Mouse (Mus musculus) spleen, adult 12 weeks (tissue): ENCODE measurements around the gene Aff3.
A peak's percentile ranks its signal among the peaks of the same experiment; 100 is the strongest.

ENCODE experiments used
- DNase-seq: peaks from one replicate; pipeline ENCODE4 v3.0.0; 2022; ENCODE audit warnings: low spot score

Gene Aff3

DNA sequence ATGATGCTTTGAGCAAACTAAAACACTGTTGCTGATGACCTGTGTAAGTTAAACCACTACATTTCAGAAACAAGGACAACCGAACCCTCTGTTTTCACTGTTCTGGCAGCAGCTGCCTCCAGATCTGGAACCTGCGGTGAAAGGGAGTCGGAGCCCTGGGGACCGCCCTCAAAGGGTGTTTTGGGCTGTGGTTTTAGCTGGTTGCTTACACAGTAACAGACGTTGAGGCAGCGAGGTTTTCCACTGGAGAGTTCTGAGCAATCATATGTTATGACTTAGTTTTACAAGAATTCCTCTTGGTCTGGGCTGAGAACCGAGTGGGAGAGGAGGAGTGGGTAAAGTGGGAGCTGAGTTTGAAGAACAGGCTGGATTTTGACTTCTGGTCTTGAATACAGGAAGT is 7.1 kb downstream of the Aff3 start:
- DNase-seq = peak; percentile 11

DNA sequence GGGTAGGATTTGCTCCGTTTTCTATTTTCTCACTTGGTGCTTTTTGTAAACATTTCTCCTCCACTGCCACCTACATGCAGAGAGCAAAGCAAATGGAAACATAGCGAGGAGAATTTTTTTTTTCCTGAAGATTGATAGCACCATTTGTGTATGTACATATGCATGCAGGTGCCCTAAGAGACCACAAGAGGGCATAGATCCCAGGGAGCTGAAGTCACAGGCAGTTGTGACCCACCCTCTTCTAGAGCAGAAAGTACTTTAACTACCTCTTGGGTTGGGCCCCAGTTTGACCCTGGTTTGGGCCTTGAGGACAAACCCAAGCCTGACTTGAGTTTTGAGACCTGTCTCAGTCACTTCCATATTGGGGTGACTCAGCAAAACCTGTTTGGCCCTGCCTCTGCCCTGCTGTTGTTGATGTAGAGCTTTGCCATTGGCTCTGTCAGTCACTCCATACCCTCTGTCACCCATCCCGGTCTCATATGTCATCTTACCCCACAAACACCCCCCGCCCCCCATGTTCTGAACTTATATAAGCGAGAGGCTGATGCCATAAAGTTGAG is 9.7 kb downstream of the Aff3 start:
- no peak for DNase-seq

DNA sequence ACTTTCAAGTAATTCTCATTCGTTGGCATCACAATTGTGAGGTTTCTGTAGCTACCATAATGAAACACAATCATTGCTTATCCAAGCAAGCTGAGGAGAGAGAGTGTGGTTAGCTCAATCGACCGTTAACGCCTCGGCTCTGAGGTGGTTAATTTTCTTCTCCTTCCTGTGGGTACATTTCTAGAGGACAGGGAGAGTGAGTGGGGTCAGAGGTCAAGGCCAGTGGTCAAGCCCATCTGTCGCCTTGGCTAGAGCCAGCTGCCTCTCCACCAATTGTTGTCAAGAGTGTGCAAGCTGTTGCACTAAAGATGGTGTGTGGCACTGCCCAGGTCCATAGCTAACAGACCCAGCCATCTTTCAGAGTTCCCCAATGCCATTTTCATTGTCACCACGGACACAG is 14.7 kb downstream of the Aff3 start:
- DNase-seq = no peak

DNA sequence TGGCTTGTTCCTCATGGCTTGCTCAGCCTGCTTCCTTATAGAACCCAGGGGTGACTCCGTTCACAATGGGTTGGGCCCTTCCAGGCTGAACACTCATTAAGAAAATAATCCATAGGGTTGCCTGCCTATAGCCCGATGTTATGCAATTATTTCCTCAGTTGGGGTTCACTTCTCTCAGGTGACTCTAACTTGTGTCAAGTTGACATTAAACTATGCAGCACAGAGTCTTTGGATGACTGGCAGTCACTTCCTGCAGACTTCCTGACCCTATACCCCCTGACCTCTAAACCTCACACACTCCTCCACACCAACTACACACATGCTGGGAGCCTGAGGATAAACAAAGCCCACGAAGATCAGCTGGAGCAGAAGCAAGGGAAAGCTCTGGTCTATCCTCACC is 15.6 kb downstream of the Aff3 start:
- no peak for DNase-seq

DNA sequence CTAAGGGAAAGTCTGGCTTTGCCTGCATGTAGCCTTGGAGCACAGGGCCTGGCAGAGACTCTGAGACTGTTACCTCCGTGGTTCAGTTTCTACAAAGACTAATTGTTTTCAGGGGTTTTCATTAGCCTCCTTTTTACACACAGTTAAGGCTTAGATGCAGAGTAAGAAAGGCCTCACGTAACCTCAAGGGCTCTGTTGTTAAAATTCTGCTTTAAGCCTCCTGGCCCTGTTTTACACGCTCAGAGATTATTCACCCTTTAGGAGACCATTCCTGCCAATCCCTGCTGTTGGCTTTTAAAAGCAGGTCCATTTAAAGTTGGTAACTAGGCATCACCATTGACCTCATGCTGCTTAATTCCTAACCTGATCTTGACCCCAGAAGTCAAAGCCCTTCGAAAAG is 22.5 kb downstream of the Aff3 start:
- no peak for DNase-seq

DNA sequence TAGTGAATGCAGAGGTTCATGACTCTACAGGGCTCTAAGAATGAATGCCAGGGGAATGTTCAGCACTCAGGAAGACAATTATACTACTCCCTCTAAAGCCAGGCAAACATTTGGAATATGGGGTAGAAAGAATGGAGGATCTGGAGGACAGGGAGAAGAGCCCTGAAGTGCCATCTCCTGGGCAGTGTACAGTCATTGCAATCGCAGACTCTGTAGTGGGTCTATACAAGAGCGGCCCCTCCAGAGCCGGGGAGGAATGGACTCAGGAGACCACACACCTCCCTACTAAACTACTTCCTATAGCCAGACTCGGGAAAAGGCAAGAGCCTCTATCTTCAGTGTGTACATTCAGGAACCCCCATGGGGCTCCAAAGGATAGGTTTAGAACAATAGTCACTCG is 25.1 kb downstream of the Aff3 start:
- no peak for DNase-seq

DNA sequence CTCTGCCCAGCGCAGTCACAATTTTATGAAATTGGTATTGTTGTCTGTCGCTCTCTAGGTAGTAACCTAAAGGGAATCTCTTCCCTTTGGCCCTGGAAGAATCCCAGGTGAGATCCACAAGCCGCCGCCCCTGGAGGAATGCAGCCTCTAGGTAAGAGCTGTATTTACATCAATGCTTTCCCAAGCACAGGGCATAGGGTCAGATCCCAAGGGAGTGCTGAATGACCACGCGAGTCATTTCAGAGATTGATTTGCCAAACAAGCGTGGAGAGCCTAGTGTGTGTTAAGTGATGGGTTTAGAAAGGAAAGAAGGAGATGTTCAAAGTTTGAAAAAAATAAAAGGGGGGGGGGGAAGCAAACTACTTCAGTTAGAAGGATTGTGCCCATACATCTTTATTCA is 29.2 kb downstream of the Aff3 start:
- no peak for DNase-seq

DNA sequence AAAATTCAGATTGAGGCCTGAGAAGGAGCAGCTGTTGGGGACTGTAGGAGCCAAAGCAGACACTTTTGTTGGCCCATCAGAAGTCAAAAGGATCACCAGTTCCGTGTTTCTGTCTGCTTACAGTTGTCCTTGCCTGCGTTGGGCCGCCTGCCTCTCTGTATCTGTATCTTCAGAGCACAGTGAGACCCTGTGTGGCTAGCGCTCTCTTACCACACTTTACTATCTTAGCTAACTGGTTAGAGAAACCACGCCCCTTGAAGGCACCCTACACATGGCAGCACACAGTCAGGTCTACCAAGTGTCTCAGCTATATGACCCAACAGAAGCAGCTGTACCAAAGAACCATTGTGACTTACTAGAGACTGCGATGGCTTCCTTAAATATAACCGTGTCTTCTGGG is 30.7 kb downstream of the Aff3 start:
- DNase-seq = no peak

DNA sequence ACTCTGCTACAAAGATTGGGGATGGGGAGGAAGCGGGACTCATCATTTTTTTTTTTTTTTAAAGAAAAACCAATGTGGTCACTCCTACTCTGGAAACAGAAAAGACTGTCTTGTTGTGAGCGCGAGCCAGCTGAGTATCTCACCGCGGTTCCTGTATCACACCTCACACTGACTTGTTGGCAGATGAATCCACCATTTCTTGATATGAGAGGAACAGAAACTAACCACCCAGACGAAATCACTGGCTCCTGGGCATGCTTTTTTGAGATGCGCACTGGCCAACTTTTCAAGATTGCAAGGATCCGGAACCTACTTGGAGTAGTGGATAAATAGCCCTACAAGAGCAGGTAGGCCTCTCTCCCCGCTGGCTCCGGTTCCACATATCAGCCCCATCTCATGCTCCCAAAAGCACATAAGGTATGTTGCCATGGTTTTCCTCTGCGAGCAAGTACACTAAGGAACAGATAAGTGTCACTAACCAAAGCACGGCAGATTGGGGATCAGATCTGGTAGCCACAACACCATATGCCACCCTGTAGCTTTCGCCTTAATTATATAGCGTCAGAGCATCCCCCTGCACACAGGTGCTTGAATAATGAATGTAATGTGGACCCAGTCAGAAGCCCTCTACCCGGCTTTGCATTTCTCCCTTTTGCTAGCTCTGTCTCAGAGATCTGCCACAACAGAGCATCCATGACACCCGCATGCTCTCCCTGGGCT is 32.1 kb downstream of the Aff3 start:
- DNase-seq = no peak

DNA sequence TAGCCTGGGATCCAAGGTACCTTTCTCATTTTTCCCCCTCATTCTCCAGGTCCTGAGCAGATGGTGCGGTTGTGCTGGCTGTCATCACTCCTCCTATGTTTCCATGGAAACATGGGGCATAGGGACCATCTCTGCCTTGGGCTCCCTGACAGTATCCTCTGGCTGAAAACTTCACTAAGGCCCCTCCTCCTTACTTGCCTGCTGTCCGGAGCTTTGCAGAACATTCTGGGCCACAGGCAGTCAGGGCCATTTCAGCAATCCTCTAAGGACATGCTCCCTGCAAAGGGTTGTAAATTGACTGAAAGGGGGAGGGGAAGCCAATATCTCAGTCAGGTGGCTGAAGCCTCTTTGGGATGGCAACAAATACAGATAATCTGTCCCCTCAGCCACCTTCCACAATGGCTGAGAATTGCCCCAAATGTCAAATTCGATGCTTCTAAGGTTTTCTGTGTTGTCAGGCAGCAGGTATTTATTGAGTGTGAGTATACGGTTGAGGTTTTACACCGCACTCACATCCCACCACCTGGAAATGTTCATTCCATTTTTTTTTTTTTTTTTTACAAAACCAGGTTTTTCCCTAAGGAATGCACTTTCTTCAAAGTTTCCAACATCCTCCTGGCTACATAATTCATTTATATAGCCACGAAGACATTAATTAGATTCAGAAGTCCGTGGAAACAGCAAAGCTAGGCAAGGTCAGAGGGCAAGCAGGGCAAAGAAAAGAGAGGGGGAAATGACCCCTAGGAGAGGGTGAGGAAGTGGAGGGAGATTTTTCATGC is 33.1 kb downstream of the Aff3 start:
- DNase-seq = no peak

- no peak for DNase-seq
Observed at GRCm38 (mm10) chr1:38628901-38629585, 35.7 kb downstream of the Aff3 start.

- no peak for DNase-seq
Observed at GRCm38 (mm10) chr1:38628426-38628825, 36.3 kb downstream of the Aff3 start.

DNA sequence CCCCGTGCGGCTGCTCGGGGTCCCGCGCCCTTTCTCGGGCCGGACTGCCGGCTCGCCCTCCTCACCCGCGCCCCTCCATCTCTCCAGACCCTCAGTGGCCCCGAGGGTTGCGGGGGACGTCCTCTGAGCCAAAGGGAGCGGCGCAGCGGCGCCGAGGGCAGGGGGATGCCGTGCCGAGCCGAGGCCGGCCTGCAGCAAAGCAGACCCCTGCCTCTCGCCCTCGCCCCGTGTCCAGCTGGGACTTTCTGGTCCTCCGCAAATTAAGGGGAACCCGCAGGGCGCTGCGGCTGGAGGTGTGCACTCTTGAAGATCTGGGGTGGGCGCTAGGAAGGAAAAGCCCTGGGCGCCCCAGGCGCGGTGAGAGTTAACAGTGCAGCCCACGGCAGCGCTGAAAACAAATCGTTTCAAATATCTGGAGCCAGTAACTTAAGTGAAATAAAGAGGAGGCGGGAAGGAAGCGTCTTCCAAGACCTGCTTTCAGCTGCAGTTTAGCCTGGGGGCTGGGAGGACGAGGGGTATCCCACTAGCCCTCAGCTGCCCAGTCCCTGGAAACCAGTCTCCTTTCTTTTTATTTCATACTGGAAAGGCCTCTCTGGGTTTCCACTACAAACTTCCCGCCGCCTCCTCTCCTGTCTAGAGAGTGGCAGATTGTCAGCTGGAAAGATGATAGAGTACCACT is 36.9 kb downstream of the Aff3 start:
- no peak for DNase-seq

GRCm38 (mm10) chr1:38626739-38627661 is 37.8 kb downstream of the Aff3 start:
- no peak for DNase-seq

GRCm38 (mm10) chr1:38626388-38626738 is 38.4 kb downstream of the Aff3 start:
- no peak for DNase-seq

DNA sequence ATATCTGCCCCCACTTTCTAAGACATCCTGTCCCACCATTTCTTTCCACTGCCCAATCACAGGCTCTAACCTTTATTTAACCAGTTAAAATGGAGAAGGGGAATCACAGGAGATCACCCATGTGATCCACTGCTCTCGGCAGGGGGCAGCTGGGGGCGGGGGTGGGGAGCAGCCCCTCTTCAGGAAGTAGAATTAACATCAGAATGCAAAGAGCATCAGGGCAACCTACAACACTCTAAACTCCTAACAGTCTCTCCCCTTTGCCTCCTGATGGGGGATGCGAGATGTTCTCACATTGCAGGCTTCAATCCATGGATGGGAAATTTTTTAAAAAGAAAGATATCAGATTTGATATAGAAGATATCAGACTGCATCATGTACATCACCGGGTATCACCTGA is 42.9 kb downstream of the Aff3 start:
- no peak for DNase-seq

DNA sequence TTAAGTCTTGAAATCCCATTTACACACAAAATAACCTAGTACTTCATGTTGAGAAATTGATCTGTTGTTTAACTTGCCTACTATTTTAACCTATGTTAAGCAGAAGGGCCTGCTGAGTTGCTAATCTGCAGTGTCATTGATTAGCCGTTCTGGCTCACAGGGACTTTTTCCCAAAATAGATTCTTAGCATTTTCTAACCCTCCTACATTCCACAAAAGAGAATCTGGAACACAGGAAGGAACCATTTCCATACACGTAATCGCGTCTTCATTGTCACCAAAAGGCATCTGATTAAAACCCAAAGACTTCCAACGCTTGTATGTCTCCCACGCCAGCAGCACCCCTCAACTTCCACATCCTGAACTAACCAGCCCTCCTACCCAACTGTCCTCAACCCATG is 44.4 kb downstream of the Aff3 start:
- no peak for DNase-seq

- DNase-seq = no peak
Observed at GRCm38 (mm10) chr1:38606741-38607140, 58.0 kb downstream of the Aff3 start.

GRCm38 (mm10) chr1:38605426-38605825 is 59.3 kb downstream of the Aff3 start:
- DNase-seq = no peak

DNA sequence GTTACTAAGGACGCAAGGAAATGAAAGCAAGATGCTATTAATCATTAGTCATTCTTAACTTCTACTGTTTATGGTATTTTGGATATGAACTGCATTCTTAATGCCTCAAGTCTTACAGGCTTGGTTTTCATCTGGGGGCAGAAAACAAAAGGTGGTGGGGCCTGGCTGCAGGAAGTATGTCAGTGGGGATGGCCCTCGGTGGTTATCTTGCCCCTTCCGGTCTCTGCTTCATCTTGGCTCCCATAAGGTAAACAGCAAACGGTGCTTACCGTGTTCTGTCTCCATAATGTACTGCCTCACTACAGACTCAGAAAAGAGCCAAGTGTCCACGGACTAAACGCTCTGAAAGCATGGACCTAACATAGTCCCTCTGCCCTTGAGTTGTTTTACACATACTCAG is 60.1 kb downstream of the Aff3 start:
- no peak for DNase-seq

DNA sequence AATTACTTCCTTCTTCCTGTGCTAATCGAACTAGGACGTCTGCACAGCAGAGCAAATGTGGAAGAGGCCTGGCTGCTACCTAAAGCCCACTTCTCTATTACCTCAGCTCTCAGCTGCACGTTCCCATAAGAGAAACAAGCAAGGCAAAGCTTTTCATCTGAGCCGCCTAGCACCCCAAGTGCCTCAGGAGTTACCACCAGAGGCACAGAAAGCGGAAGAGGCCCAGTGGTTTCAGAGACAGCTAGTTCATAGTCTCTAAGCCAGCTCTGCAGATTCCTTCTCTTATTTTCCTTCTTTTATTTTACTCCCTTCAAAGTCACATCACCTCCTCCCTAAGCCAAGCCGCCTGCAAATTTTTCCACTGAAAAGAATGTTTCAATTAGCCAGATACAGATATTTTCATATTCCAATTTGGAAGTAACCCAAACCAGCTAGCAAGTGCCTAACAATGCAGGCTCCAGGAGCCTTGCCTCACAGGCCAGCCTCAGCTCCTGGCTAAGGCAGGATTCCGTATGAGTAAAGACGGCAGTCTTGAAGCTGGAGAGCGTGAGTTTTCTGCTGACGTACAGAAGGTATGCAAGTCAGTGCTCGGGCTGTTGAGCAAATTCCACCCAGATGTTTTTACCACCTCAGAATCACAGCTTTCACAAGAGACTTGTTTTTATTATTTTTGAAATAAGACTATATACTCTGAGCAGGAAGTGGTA is 62.8 kb downstream of the Aff3 start:
- no peak for DNase-seq
